Mouse (Mus musculus) adrenal gland, adult 18-20 months (tissue): ENCODE results near the gene Urgcp. TPM values are rescaled to one million over a fixed set of nuclear protein-coding genes. Genes with fewer than 3 reads are reported as not detected.
"Not testable (repeated sequence)": the region's sequence is repeated elsewhere in the genome, so short reads cannot be mapped to it uniquely, and the experiment has no call there.

Experiments
- DNase-seq, 2 experiments: peaks; one replicate each; pipeline ENCODE4 v3.0.0; 2021 to 2022; ENCODE audit warnings: low spot score in 2 of 2
- long read RNA-seq, 2 experiments: library from polyadenylated mRNA; stranded (forward); transcript quantifications; one replicate each; pipeline ENCODE4 v2.0.0; 2021
- total RNA-seq, 2 experiments: library from RNA; stranded (reverse); gene quantifications; 1 replicate in 1 of 2; 2 replicates in 1 of 2; pipeline ENCODE4 v1.2.3; 2021

Gene Urgcp
- total RNA-seq, result 10 to 100 TPM; 70.4 to 74.7 TPM
- long read RNA-seq, experiment 1, full-length matches to known transcripts, result 86 of 123 reads
- long read RNA-seq, experiment 1, partial matches to known transcripts, result 2 of 123 reads
- long read RNA-seq, experiment 1, other reads (novel, unspliced or antisense), result 35 of 123 reads
- long read RNA-seq, experiment 2, full-length matches to known transcripts, result 88 of 182 reads
- long read RNA-seq, experiment 2, partial matches to known transcripts, result 5 of 182 reads
- long read RNA-seq, experiment 2, other reads (novel, unspliced or antisense), result 89 of 182 reads

- DNase-seq, result peak; percentile 92 to 94
Observed at GRCm38 (mm10) chr11:5761820-5762632, at the start of gene Urgcp. Urgcp (minus strand) TSS chr11:5762376.

DNA sequence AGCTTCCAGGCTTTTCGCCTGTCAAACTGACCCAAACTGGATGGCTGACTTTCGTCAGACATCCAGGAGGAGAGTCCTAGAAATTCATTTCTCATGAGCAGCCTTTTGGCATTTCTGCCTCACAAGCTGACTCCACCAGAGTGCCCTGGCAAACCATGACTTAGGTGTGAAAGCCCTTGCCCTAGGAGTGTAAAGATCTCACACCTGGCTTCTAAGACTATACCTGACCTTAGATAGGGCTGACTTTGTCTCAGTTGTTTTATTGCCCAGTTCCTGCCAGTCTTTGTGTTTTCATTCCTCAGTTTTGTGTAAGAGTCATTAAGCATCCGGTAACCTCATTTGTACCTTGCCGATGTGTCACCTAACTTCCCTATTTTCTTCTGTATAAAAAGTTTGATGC is 47.3 kb upstream of the Urgcp start:
- not testable (repeated sequence) for DNase-seq

DNA sequence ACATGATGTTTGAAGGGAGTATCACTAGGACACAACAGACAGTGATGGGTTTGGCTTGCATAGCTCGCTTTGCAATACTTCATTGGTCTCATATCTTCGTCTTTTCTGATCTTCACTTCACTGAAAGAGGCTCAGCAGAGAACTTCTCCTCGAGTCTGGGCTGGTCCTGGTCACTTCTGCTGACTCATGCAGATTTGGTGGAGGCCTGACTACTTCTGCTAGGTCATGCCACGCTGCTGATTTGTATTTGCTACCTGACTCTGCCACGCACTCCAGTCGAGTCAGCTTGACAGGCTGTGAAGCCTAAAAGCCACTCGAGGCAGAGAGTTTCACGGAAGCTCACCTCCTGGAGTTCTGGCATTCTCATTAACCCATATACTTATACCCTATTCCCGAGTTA is 45.8 kb upstream of the Urgcp start:
- DNase-seq, result no peak

- DNase-seq, result no peak
Observed at GRCm38 (mm10) chr11:5805711-5806110, 43.5 kb upstream of the Urgcp start.

GRCm38 (mm10) chr11:5804174-5804573 is 42.0 kb upstream of the Urgcp start:
- no peak for DNase-seq

- DNase-seq, result no peak
Observed at GRCm38 (mm10) chr11:5803551-5803981, 41.4 kb upstream of the Urgcp start, which contains the start of gene Pgam2. Pgam2 (minus strand) TSS chr11:5803733.

- no peak for DNase-seq
Observed at GRCm38 (mm10) chr11:5802457-5803217, 40.5 kb upstream of the Urgcp start.

DNA sequence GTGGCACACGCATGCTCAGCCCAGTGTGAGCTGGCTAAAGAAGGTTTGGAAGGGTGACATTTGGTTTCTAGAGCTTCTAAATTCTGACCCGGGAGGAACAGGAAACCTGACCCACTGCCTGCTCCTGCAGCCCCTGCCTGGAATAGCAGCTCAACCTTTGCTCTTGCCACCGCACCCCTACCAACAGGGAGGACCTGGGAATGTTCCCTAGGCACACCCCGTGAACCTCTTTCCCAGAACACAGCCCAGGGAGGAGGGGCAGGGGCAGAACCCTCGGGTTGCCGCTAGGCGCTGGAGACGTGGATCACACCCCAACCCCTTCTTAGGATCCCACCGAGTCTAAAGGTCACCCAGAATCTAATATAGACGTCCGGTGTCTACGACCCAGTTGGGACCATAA is 39.8 kb upstream of the Urgcp start:
- DNase-seq, result no peak

GRCm38 (mm10) chr11:5801511-5801910 is 39.3 kb upstream of the Urgcp start:
- no peak for DNase-seq

GRCm38 (mm10) chr11:5799621-5800490 is 37.7 kb upstream of the Urgcp start:
- DNase-seq, result no peak

DNA sequence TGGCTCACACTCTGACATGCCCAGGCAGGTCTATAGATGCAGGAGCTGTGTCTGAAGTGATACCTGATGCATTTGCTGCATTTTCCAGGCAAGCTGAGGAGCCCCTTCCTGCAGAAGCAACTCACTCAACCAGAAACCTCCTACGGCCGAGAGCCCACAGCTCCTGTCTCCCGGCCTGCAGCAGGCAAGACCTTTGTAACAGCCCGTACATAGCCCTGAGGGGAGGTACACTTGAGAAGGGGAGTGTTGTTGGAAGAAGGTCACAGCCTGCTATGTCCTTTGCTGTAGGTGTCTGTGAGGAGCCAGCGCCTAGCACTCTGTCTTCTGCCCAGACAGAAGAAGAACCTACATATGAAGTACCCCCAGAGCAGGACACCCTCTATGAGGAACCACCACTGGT is 35.8 kb upstream of the Urgcp start:
- DNase-seq, result no peak

DNA sequence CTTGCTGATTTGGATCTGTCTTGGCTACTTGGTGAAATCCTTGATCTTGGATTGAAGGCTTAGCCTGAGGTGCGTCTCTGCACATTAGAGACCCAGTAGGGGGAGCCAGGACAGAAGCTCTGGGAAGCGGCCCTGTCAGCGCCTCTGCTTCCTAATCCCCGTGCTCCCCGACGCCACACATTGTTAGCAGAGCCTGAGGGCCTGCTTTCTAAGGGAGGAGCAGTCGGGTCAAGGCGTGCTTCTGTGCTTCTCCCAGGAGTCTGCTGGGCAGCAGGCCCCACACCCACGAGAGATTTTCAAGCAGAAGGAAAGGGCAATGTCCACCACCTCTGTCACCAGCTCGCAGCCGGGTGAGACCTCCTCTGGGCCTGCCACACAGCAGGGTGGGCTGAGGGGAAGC is 35.2 kb upstream of the Urgcp start:
- no peak for DNase-seq

DNA sequence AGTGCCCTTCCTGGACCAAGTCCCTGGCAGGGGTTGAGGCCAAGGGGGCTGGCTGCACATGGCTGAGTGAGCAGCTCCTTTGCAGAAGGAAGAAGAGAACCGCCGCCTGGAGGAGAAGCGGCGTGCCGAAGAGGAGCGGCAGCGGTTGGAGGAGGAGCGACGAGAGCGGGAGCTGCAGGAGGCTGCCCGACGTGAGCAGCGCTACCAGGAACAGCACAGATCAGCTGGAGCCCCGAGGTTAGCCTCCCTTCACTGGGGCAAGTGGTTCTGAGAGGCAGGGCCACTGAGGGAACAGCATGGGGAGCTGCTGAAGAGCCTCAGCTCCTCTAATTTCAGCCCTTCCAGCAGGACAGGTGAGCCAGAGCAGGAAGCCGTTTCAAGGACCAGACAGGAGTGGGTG is 34.8 kb upstream of the Urgcp start:
- DNase-seq, result no peak

GRCm38 (mm10) chr11:5795706-5796105 is 33.5 kb upstream of the Urgcp start:
- no peak for DNase-seq

- DNase-seq, result no peak
Observed at GRCm38 (mm10) chr11:5795290-5795689, 33.1 kb upstream of the Urgcp start.

DNA sequence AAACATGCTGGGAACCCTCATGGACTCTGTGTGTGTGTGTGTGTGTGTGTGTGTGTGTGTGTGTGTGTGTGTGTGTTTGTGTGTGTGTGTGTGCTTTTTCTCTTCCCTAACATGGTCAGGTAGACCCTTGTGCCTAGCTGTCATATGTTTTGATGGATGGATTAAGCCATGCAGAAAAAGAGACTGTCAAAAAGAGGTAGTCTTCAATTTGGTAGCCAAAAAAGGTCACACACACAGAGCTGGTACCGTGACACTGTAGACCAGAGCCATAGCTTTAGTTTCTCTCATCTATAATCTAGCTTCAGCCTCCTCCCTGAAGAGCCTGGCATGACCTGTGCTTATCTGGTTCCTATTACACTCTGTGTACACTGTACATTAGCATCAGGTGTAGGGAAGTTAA is 28.3 kb upstream of the Urgcp start:
- DNase-seq, result no peak

DNA sequence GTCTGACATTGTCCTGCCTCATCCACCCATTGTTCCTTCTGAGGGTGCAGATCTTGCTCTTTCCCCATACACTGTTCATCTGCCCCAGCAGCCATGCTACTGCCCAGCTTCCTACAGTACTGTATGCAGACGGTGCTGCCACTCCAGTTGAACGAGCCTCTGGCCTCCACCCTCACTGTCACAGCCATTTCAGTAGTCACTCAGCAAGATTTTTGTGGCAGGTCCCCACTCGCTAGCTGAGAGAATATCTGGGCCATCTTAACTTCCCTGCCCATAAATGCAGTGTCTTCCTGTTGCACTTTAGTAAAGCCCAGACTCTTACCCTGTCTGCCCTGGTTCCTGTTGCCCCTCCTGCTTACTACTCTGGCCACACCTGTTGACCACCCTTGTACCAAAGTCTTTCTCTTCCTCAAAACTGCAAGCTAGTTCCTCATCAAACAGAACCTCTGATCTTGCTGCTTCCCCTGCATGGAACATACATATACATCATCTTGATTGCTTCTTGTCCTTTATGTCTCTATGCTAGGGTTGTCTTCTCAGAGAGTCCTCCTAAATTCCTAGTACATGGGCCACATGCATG is 27.7 kb upstream of the Urgcp start:
- no peak for DNase-seq

GRCm38 (mm10) chr11:5789071-5789753 is 27.0 kb upstream of the Urgcp start:
- DNase-seq, result no peak
